Mouse (Mus musculus): ENCODE results near the gene Sun1.

Sun1 gene

DNA sequence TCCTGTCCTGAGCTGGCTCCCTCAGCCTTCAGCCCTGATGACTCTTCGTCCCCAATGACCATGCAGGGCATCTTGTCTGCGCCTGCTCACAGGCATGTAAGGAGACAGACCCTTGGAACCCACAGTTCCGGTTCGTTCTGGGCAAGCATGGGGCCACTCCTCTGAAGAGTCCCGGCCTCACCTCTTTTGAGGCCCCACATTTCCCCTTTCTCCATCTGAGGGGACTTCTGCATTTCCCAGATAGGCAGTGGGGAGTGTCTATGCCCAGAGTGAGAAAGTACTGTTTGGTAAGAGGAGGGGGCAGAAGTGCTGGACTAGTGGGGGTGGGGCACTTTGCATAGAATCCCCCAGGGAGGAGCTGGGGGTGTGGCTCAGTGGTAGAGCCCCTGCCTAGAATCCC, 86.7 kb downstream of the Sun1 start:
- no peak for DNase-seq

DNA sequence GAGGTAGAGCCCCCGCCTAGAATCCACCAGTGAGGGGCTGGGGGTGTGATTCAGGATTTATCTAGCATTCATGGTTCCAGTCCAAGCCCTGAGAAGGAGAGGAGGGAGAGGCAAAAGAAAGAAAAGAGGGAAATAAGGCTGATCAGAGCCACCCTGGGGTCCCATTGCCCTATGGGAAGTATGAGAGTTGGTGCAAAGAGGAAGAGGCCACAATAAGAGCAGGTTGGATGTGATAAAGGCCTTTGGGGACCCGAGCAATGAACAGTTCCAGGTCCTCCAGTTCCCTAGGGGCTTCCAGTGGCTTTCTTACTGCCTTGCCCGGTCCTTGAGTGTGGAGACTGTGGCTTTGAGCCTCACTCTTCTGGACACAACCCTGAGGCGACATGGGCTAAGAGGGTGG, 87.3 kb downstream of the Sun1 start:
- DNase-seq: no peak

DNA sequence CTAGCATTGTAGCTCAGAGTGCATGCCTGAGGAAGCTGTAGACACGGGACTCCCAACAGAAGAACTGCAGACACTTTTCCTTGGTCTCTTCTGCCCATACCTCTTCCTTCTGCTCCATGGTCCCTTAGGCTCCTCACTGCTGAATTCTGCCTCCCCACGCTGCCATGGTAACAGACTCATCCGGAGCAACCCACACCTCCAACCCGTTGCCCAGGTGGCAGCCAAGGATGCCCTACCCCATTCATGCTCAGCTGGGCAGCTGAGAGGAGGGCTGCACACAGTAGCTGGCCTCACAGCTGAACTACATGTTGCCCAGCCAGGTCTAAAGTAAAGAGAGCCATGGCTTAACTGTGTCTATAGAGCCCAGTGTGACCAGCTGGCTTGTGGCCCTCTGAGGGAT, 88.2 kb downstream of the Sun1 start:
- no peak for DNase-seq

DNA sequence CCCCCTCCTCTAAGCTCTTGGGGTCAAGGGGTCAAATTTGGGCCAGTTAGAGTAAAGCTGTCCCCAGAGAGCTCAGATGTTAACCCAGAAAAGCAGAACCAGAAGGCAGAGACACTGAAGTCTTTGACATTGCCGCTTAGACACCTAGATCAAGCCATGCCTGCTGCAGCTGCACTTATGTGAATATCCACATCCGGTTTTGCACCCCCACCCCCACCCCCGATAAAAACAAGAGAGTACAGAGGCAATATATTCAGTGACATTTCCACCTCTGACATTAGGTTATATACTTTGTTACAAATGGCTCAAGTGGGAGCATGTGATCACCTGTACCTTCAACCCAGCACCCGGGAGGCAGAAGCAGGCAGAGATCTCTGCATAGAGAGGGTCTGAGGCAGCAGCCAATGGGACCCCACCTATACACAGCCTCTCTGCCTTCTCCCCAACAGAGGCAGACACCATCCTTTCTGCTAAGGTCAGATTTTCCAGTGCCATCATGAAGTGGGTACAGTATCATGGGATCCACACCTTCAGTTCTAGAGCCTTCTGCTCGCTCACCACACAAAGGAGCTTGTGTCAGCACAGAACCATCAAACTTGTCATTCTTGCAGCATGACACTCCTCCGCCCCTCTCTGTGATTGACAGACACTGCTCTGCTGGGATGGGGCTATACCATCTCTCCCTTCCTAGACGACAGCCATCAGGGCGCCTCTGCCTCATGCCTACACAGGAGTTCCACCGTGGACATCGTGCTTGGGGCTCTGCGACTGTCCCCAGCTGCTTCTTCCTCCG, 90.2 kb downstream of the Sun1 start:
- DNase-seq: no peak

DNA sequence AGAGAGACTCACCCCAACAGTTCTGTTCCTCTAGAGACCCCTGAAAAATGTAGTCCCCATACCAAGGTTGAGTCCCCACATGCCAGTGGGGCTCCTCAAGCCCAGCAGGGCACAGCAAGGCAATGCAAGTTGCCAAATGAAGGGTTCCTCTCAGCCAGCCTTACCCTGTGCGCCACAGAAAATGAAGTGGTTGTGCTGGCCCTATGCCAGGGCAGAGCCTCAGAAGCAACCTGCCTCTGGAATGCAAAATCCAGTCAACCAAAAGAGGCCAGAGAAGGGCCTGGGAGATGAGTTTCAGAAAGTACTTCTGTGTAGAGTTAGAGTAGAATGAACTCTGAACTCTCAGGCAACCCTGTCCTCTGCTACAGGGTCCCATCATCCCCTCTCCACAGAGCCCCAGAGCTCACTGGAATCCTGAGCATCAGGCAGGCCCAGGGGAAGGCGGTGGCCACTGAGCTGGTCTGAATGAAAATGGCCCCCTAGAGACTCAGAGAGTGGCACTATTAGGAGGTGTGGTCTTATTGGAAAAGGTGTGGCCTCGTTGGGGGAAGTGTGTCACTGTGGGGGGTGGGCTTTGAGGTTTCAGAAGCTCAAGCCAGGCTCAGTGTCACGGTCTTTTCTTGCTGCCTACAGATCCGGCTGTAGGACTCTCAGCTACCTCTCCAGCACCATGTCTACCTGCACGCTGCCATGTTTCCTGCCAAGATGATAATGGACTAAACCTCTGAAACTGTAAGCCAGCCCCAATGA, 91.5 kb downstream of the Sun1 start:
- no peak for DNase-seq

DNA sequence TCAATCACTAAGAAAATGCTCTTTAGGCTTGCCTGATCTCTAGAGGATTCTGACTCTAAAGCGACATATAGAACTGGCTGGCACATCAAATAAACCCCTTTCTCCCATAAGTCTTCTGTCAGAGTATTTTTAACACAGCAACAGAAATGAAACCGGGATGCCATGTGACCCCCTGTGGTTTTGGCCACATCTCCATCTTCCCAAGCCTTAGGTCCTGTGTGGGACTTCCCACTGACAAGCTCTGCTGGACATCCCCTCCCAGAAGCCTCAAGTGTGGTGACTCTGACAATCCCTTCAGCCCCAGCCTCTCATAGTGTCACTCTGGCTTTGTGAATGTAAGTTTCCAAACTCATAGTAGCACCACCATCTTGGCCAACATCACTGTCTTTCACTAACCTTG, 93.7 kb downstream of the Sun1 start:
- no peak for DNase-seq

DNA sequence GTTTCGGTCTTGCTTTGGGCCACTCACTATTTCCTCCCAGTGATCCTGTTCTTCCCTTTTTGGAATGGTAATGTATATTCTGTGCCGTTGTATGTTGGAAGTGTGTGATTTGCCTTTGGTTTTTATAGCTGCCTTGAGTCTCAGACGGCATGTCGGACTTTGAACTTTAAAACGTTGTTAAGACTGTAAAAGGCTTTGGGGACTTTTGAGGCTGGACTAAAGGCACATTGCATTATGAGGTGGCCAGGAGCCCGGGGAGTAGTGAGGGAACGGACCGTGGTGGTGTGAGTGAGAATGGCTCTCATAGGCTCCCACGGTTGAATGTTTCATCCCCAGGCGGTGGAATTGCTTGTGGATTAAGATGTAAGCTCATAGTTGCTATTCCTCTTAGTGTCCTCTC, 96.7 kb downstream of the Sun1 start:
- DNase-seq: no peak

DNA sequence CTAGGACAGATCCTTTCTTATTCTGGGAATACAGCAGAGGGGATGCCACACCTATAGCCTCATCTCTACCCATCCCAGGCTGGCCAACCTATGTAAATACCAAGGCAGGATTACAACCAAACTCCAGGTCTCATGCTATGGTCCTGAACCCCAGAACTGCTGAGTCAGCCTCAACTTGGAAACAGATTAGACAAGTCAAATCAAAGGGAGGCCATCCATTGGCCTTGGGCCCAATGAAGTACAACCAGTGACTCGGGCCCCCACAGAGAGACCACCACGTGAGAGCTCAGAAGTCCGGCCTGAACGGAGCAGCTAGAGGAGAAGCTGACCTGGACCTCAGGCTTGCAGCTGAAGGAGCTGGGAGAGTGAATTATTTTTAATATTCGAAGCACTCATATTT, 97.3 kb downstream of the Sun1 start:
- no peak for DNase-seq

All from cerebellum, adult 9-10 months (tissue).